Mouse (Mus musculus): ENCODE measurements around the gene Hacd3.

- TF ChIP-seq CTCF (IDR thresholded peaks at IDR 0.05; ENCODE audit: control insufficient read depth, insufficient read depth, insufficient replicate concordance, low read depth, low read length) (no peak), POLR2A (IDR thresholded peaks at IDR 0.05; ENCODE audit: control insufficient read depth, low read depth, low read length) (no peak)
Observed at GRCm38 (mm10) chr9:64956337-64956736, 65.2 kb downstream of the Hacd3 start.

All from testis, adult 2 months (tissue).